Mouse (Mus musculus): Measurements from ENCODE around the gene Pi4kb.
"Not testable (repeated sequence)": the region's sequence is repeated elsewhere in the genome, so short reads cannot be mapped to it uniquely, and the experiment has no call there.

The Pi4kb gene

DNA sequence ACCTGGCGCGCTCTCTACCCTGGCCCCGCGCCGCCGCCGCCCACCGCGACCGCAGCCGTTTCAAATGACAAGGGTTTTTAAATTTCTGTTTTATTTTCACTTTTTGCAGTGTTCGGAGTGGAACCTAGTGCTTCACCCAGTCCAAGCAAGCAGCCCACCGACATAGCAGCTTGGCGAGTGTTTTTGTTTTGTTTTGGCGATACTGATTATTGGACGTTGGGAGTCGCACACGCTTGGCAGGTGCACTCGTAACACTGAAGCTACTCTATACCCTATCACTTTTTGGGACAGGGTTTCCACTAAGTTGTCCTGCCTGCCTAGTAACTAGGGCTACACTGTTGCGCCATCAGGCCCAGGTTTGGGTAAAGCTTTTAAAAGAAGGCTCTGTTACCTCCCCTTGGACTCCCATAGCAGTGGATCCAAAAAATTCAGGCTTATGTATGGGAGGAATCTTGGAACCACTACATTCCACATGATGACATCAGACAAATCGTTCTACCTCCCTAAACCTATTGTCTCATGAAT is 42.1 kb downstream of the Pi4kb start:
- DNase-seq = no peak

DNA sequence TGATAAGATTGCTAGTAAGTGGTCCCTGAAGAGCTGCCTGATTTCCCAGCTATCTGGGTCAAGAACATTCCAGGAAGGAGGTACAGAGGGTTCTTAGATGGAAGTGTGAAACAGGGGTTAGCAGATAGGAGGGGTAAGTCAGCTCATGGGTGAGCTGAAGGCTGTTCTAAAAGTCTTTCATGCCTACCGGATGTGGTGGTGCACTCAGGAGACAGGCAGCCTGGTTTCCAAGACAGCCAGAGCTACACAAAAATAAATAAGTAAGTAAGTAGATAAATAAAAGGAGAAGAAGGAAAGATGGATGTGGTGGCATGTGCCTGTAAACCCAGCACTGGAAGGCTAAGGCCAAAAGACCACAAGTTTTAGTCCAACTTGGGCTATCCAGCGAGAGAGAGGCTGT is 44.2 kb downstream of the Pi4kb start:
- DNase-seq = no peak

DNA sequence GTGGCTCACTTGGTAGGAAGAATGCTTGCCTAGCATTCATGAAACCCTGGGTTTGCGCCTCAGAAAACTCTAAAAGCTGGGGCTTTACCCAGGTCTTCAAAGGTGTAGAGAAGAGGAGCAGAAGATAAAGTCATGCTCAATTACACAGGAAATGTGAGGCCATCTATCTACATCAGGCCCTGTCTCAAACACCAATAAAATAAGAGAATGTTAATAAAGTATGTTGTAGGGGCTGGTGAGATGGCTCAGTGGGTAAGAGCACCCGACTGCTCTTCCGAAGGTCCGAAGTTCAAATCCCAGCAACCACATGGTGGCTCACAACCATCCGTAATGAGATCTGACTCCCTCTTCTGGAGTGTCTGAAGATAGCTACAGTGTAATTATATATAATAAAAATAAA is 46.4 kb downstream of the Pi4kb start:
- DNase-seq = not testable (repeated sequence)

DNA sequence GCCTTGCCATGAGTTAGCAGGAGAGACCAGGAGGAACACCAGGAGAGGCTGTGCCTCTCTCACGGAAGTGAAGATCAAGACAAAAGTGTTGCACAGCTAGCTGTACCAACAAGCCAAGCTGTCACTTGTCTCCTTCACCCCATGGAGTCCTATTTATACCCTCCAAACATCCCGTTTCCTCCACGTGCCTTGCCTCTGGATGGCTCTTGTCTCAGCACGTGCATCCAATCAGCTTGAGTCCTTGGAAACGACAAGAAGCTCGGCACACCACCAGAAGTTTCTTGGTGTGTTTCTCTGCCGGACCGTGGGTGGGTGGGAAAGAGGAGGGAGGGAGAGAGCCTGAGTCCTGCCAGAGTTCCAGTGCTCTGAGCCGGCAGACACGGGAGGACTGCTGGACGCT is 50.0 kb downstream of the Pi4kb start:
- DNase-seq = peak; percentile 17 to 27

DNA sequence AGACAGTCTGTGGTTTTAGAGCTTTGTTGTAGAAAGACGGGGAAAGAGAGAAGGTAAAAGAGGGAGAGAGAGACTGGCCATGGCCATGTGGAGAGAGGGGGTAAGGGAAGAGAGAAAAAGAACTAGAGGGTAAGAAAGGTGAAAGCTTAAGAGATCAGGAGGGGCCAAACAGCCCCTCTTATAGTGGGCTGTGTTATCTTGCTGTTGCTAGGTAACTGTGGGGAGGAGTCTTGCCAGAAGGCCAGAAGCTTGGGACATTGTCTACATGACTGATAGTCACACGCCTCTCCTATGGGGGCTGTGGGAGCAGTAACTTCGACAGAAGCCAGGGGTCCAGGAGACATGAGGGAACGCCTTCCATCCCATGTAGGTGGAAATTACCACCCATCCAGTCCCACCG is 50.7 kb downstream of the Pi4kb start:
- no peak for DNase-seq

GRCm38 (mm10) chr3:95027057-95027645 is 52.6 kb downstream of the Pi4kb start:
- DNase-seq = no peak

DNA sequence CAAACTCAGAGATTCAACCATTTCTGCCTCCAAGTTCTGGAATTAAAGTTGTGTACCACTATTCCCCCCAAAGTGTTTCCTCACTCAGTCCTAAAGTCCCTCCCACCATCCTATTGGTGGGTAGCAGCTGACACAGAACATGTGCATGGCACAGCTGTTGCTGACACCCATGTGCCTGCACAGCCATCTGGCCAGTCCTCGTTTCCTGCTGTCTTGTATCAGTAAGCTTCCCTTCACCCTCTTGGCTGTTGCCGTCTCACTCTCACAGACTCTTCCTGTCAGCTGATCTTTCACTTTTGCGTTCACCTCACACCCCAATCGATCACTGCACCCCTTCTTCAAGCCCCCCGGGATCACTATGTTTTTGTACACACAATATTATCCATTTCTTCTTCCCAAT is 53.2 kb downstream of the Pi4kb start:
- no peak for DNase-seq

- no peak for DNase-seq
Observed at GRCm38 (mm10) chr3:95028603-95029002, 54.1 kb downstream of the Pi4kb start.

DNA sequence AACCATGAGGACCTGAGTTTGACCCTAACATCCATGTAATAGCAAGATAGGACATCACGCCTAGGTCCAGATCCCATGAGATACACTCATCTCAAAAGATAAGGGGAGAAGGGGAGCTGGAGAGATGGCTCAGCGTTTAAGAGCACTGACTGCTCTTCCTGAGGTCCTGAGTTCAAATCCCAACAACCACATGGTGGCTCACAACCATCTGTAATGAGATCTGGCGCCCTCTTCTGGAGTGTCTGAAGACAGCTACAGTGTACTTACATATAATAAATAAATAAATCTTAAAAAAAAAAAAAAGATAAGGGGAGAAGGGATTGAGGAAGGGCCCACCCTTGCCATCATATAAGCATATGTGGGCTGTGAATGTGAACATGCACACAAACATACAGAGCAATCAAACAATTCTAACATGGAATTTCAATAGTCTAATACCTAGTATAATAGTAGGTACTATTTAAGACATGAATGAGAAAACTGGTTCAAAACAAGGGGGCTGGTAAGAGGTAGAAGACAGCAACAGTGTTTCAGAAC is 54.8 kb downstream of the Pi4kb start:
- DNase-seq = not testable (repeated sequence)

- DNase-seq = no peak
Observed at GRCm38 (mm10) chr3:95029953-95030352, 55.4 kb downstream of the Pi4kb start.

DNA sequence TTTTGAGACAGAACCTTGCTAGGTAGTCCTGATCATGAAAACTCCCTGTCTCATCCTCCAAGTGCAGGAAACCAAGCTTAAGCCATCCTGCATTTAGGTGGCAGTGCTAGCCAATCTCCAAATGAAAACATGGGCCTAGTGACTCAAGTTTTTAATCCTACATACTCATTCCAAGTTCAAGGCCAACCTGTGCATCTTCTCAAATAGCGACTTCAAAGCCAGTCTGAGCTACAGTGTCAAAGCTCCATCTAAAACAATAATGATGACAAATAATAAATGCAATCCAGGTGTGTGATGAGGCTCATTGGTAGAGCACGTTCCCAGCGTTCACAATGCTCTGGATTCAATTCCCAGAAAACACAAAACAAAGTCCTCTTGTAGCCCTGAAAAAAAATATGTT is 67.1 kb downstream of the Pi4kb start:
- DNase-seq = no peak

DNA sequence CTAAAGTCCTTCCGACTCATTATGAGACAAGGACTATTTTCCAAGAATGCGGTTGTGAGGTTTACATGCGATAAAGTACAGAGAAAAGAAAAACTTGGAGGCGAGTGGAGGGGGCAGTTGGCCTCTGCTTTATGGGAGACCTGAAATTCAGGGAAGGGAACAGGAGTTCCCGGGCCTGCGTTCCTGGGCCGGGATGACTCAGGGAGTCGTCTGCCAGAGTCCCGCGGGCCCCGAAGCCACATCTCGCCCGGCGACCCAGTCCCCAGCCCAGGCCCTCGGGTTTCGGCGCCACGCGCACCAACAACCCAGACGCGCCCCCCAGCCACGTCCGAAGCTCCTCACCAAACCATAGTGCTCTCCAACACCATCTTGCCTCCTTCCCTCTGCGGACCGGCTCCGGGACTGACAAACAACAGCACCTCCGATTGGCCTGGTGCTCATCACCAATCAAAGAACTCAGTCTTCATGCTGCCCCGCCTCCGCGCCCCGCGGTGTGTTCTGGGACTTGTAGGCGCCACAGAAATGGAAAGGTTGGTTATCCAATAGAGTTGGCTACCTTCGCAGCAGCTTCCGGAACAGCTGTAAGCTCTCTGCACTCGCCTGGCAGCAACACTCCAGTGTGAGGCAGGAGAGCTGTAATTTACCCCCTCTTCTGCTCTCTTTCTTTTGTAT is 67.8 kb downstream of the Pi4kb start, which contains the start of gene Psmd4:
Gene Psmd4 (minus strand): TSS at position 449 of the 672 bp plus-strand sequence.
- DNase-seq = peak; percentile 99

DNA sequence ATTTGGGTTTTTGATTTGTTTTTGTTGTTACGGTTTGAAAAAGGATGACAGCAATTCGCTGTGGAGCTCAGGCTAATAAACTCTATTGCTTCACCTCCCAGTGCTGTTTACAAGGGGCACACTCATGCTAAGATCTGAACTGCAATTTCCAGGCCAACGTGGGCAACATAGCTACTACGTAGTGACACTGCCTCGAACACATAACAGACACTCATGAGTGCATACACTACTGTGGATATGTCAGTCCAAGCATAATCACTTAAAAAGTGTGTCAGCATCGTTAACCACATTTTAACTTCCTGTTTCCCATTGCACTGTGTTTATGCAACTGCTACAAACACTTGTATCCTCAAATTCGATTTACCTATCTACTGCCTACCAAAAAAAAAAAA is 68.3 kb downstream of the Pi4kb start:
- DNase-seq = no peak

GRCm38 (mm10) chr3:95043251-95043650 is 68.7 kb downstream of the Pi4kb start:
- DNase-seq = no peak

DNA sequence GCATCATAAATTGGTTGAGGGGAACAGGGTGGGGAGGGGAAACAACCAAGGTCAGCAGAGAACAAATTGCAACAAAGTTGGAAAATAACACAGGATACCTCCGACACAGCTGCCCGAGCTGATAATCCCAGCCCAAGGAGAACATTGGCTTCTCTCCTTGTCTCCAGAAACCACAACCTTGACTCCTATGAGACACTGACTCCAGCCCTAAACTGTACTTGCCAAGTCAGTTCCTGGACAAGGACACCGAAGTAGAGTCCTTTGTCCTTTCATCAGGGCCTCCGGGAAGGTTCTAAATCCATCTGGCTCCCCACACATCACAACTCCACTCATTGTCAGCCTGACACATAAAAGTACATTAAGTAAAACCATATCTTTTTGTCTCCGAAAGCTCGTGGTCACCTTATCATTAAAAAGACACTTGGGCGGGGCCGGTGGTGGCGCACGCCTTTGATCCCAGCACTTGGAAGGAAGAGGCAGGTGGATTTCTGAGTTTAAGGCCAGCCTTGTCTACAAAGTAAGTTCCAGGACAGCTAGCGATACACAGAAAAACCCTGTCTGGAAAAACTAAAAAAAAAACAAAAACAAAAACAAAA is 72.0 kb downstream of the Pi4kb start:
- no peak for DNase-seq

DNA sequence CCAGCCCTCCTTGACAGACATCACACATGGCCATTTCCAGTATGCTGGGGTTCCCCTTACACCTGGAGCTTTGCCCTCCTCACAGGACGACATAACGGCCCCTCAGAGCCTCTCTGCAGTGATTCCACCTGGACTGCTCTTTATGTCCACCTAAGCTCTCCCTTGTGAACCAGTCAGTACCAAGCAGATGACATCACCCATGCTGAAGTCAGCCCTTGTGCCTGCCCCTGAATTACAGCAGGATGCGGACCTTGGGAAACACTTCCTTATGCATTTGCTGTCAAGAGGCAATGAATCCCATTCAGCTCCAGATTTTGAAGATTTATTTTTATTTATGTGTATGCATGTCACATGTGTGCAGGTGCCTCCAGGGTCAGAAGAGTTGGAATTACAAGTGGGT is 73.4 kb downstream of the Pi4kb start:
- no peak for DNase-seq

- DNase-seq = peak; percentile 68 to 72
Observed at GRCm38 (mm10) chr3:95052959-95053358, 78.4 kb downstream of the Pi4kb start.

GRCm38 (mm10) chr3:95053701-95054100 is 79.2 kb downstream of the Pi4kb start:
- DNase-seq = peak; percentile 48 to 58

DNA sequence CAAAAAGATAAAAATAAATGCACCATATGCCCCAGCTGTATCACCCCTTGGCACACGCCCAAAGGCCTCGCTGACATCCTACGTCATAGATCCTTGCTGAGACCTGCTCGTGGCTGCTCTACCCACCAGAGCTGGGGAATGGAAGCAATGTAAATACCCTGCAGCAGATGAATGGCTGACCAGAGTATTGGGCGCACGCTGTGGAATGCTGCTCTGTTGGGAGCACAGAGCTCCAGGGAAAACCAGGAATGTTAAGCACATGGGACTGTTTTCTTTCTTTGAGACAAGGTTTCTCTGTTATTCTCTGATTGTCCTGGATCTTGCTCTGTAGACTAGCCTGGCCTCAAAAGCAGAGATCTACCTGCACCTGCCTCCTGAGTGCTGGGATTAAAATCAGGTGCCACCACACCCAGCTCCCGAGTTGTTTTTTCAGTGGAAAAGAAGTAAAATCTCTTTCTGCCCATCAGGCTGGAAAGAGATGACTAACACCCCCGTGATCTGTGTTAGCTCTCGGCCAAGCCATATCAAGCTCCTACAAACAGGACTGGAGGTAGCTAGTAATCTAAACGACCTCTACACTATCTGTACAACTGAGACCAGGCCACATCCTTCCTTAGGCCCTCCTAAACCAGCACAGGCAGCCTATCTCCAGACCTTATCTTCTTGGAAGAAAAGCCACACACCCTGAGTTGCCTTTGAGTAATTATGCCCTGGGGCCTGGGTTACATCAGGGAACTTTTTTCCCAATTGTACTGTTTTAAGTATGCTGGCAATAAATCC is 80.1 kb downstream of the Pi4kb start:
- peak in 1 of 2 experiments; percentile 23 for DNase-seq

DNA sequence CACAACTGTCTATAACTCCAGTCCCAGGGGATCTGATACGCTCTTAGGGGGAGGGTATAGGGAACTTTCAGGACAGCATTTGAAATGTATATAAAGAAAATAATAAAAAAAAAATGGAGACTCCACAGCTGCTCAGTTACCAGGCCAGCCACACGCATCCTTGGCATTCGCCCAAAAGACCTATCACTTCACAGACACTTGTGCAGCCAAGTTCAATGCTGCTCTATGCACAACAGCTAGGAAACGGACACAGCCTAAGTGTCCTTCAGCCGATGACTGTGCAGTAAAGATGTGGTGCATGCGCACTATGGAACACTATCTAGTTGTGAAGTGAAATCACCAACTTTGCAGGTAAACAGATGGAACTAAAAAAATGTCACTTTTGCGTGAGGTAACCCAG is 81.7 kb downstream of the Pi4kb start:
- no peak for DNase-seq

Measured in kidney, postnatal 36 days (tissue).